Comparison of ENCODE assay signal across 15 mouse cellular contexts in genomic region chr10:96180554-96181397, GRCm38 (mm10). TPM values are rescaled to one million over a fixed set of nuclear protein-coding genes. Genes with fewer than 3 reads are reported as not detected.
DNase-seq lines count a peak whose midpoint lies in the region; ATAC-seq and TF ChIP-seq lines count a peak whose summit lies in the region.
"Had no signal": no experiment of that assay in that cellular context is flagged by ENCODE, and none has a peak within 500 bp of the region (broad histone marks: within the 10 kb centered on the region; RNA-seq: fewer than 3 reads in every experiment).

No protein-coding gene starts in this region.

- no peak for TF ChIP-seq POLR2A in bone marrow, adult 2 months (IDR thresholded peaks at IDR 0.05; ENCODE audit: borderline replicate concordance, control insufficient read depth, low read depth, low read length)

- no peak for TF ChIP-seq CTCF in bone marrow, adult 2 months (IDR thresholded peaks at IDR 0.05; ENCODE audit: control insufficient read depth, insufficient read depth, low read length)
- TF ChIP-seq CTCF in midbrain, postnatal 0 days (IDR thresholded peaks at IDR 0.05) = no peak

- H3K36me3 ChIP-seq in liver, embryonic 11.5 days (ENCODE audit: control insufficient read depth, insufficient read depth, low read length) = no peaks in the 10 kb centered on the region
- no peaks in the 10 kb centered on the region for H3K36me3 ChIP-seq in liver, embryonic 16.5 days (ENCODE audit: control insufficient read depth, insufficient read depth)
- H3K36me3 ChIP-seq in midbrain, postnatal 0 days (ENCODE audit: insufficient read depth, low read length) = no peaks in the 10 kb centered on the region
- H3K36me3 ChIP-seq: embryonic facial prominence, embryonic 13.5 days had no signal

- H3K9ac ChIP-seq in liver, embryonic 11.5 days (ENCODE audit: low read depth, low read length) = no peak overlapping the region
- H3K9ac ChIP-seq in liver, embryonic 16.5 days (ENCODE audit: low read depth, low read length) = no peak overlapping the region
- H3K9ac ChIP-seq in midbrain, postnatal 0 days (replicated peaks; ENCODE audit: low read length, poor library complexity, severe bottlenecking) = no peak overlapping the region
- H3K9ac ChIP-seq: embryonic facial prominence, embryonic 13.5 days; forebrain, postnatal 0 days had no signal

- peak; percentile 30; the same call in 1 of the 2 replicates for ATAC-seq in liver, embryonic 11.5 days (replicated peaks; ENCODE audit: low FRiP score)
- no peak for ATAC-seq in liver, embryonic 16.5 days (ENCODE audit: low read depth)
- no peak for ATAC-seq in midbrain, postnatal 0 days (ENCODE audit: low FRiP score)
- ATAC-seq: forebrain, postnatal 0 days had no signal

- H3K4me2 ChIP-seq in liver, embryonic 11.5 days = peak overlapping the region; percentile 24
- H3K4me2 ChIP-seq in liver, embryonic 16.5 days (ENCODE audit: low read depth, low read length) = no peak overlapping the region
- H3K4me2 ChIP-seq in midbrain, postnatal 0 days (ENCODE audit: low read depth, low read length, poor library complexity, severe bottlenecking) = no peak overlapping the region
- H3K4me2 ChIP-seq: embryonic facial prominence, embryonic 13.5 days had no signal

- H3K4me3 ChIP-seq in liver, embryonic 11.5 days (ENCODE audit: low read depth, low read length) = no peak overlapping the region
- no peak overlapping the region for H3K4me3 ChIP-seq in bone marrow, adult 2 months (replicated peaks; ENCODE audit: control insufficient read depth, low read depth, low read length)
- no peak overlapping the region for H3K4me3 ChIP-seq in liver, embryonic 16.5 days (ENCODE audit: low read depth, low read length)
- H3K4me3 ChIP-seq in midbrain, postnatal 0 days (ENCODE audit: low read depth, low read length) = no peak overlapping the region
- H3K4me3 ChIP-seq: embryonic facial prominence, embryonic 13.5 days had no signal

- DNase-seq in liver, embryonic 11.5 days (ENCODE audit: low spot score) = no peak
- DNase-seq in liver = no peak
- peak; percentile 50 to 57 for DNase-seq in thymus, postnatal 10 days (ENCODE audit: low spot score in 2 of 2)
- no peak for DNase-seq in frontal cortex, postnatal 10 days (ENCODE audit: low spot score in 2 of 2)
- DNase-seq in midbrain, postnatal 0 days (ENCODE audit: low spot score) = no peak
- DNase-seq in testis, postnatal 10 days (ENCODE audit: low spot score) = no peak
- DNase-seq: cerebellum, adult 18-20 months; forebrain, postnatal 0 days; layer of hippocampus, postnatal 36 days; lung, adult 2 months had no signal

- no peaks in the 10 kb centered on the region for H3K9me3 ChIP-seq in liver, embryonic 11.5 days (ENCODE audit: control insufficient read depth, low read length)
- H3K9me3 ChIP-seq in liver, embryonic 16.5 days (replicated peaks; ENCODE audit: control insufficient read depth, low read length) = no peaks in the 10 kb centered on the region
- H3K9me3 ChIP-seq in midbrain, postnatal 0 days (ENCODE audit: low read length) = no peaks in the 10 kb centered on the region
- H3K9me3 ChIP-seq: embryonic facial prominence, embryonic 13.5 days had no signal

- 33% methylated on average over 12 of the region's 12 CpGs for WGBS in liver, embryonic 11.5 days
- 28% methylated on average over 12 of the region's 12 CpGs for WGBS in bone marrow, adult 2 months
- 24% methylated on average over 12 of the region's 12 CpGs for WGBS in liver, embryonic 16.5 days (ENCODE audit: insufficient replicate concordance)
- 85% methylated on average over 12 of the region's 12 CpGs for WGBS in midbrain, postnatal 0 days

- H3K4me1 ChIP-seq in liver, embryonic 11.5 days (replicated peaks; ENCODE audit: control insufficient read depth, insufficient read depth, low read length) = peaks cover 10% of the 10 kb centered on the region
- no peaks in the 10 kb centered on the region; the same call in 1 of the 2 replicates for H3K4me1 ChIP-seq in bone marrow, adult 2 months (ENCODE audit: control insufficient read depth, insufficient read depth, low read length)
- peaks cover 6% of the 10 kb centered on the region; the same call in 1 of the 2 replicates for H3K4me1 ChIP-seq in liver, embryonic 16.5 days (ENCODE audit: control insufficient read depth, low read depth, low read length)
- no peaks in the 10 kb centered on the region for H3K4me1 ChIP-seq in midbrain, postnatal 0 days (ENCODE audit: insufficient read depth, low read length)
- H3K4me1 ChIP-seq: embryonic facial prominence, embryonic 13.5 days had no signal

- H3K27ac ChIP-seq in liver, embryonic 11.5 days (ENCODE audit: low read depth, low read length) = peak overlapping the region; percentile 6; the same call in 1 of the 2 replicates
- H3K27ac ChIP-seq in bone marrow, adult 2 months (ENCODE audit: control insufficient read depth, insufficient read depth, low read depth, low read length, poor library complexity) = peak overlapping the region; percentile 86
- peak overlapping the region; percentile 15 for H3K27ac ChIP-seq in liver, embryonic 16.5 days (ENCODE audit: low read length)
- no peak overlapping the region for H3K27ac ChIP-seq in midbrain, postnatal 0 days (ENCODE audit: low read depth, low read length)
- H3K27ac ChIP-seq: embryonic facial prominence, embryonic 13.5 days had no signal

- no peaks in the 10 kb centered on the region for H3K27me3 ChIP-seq in liver, embryonic 11.5 days (replicated peaks; ENCODE audit: control insufficient read depth, insufficient read depth, low read length)
- H3K27me3 ChIP-seq in liver, embryonic 16.5 days (ENCODE audit: control insufficient read depth, insufficient read depth, low read depth, low read length) = no peaks in the 10 kb centered on the region
- H3K27me3 ChIP-seq in midbrain, postnatal 0 days (ENCODE audit: insufficient read depth, low read length) = no peaks in the 10 kb centered on the region
- H3K27me3 ChIP-seq: embryonic facial prominence, embryonic 13.5 days had no signal

RNA-seq across cellular contexts. Expression of gene Gm5426, which starts 44.4 kb away (rescaled TPM):
- not detected in 2 replicates for polyA plus RNA-seq in liver, embryonic 11.5 days (2014; fragmentation: Nextera tagmentation; extraction: Ambion mirVana)
- polyA plus RNA-seq in bone marrow, adult 2 months (2011; ENCODE audit: insufficient read depth, insufficient read length, low replicate concordance, missing spikeins) = not detected in 2 replicates
- not detected in 2 replicates for polyA plus RNA-seq in liver, embryonic 16.5 days (2015; fragmentation: Nextera tagmentation; extraction: Ambion mirVana)
- not detected in 2 replicates for total RNA-seq in midbrain, postnatal 0 days (2014; rRNA removed)
- polyA plus RNA-seq in midbrain, postnatal 0 days (2015; fragmentation: Nextera tagmentation; extraction: Ambion mirVana) = not detected in 2 replicates
- total RNA-seq: forebrain, postnatal 0 days; heart, postnatal 10 days; layer of hippocampus, postnatal 36 days had no signal
- polyA plus RNA-seq: embryonic facial prominence, embryonic 13.5 days; forebrain, postnatal 0 days; kidney, embryonic 14.5 days; lung, adult 2 months had no signal

Comparison
In these comparisons a context has a peak if more than half of its experiments do, and no peak if none do; other contexts are left out.
1. DNase-seq: peak in thymus, postnatal 10 days (2 of 2); none in liver, embryonic 11.5 days (single experiment), liver (single experiment), frontal cortex, postnatal 10 days (0 of 2), midbrain, postnatal 0 days (single experiment) and testis, postnatal 10 days (single experiment).